Mouse (Mus musculus) right cerebral cortex, postnatal 25 days (tissue): Measurements from ENCODE around the gene Nup85.
A peak's percentile ranks its signal among the peaks of the same experiment; 100 is the strongest.

ENCODE experiments used
- DNase-seq: peaks from one replicate; pipeline ENCODE4 v3.0.0; 2022

Nup85 gene

DNA sequence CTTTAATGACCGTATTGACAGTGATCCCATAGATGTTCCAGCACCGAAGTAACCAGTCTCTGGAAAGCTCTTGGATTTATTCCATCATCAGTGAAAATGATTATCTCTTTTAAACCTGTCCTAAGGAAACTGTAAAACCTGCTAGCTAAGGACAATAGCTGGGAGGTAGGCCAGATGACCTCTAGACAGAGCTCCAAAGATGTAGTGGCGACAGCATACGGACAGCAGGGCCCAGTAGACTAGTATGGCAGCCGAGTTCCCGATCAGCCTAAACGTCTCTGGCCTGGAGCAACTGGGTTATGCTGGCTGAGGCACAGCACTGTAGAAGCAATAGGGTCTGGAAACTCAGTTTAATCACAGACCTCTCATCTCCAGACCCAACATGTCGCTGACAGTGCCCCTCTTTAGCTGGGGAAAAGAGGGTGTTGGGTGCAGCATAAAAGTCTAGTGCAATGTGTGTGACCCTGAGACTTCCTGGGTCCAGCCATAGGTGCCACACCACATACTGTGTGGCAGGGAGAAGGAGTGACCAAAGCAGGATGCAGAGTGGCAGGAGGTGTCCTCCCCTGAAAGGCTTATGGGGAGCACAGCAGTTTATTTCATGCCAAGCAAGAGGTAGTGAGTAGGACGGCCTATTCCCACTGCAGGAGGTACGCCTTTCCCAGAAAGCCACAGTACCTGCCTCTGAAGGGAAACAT lies 20.3 kb downstream of the Nup85 start:
- DNase-seq, result no peak

DNA sequence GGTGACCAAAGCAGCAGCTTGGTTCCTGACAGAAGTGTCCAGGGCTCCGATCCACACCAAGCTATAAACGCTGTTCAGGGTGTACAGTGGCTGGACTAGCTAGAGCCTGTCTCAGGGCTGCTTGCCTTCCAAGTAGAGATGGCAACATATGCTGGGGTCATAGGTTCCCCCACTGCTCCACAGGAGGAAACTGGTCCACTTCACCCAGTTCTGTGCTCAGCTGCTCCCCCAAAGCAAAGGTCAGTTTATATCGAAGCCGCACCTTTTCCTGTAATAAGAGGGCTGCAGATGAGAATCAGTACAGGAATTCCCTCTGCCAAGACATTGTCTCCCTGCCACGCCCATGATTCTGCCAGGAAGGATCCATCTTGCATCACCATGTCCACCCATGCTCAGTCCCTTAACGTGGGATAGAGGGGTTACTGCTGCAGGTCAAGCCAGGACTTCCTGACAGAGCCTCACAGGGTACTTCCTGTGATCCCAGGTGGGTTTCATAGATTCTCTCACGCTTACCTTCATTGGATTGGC lies 21.4 kb downstream of the Nup85 start:
- no peak for DNase-seq

DNA sequence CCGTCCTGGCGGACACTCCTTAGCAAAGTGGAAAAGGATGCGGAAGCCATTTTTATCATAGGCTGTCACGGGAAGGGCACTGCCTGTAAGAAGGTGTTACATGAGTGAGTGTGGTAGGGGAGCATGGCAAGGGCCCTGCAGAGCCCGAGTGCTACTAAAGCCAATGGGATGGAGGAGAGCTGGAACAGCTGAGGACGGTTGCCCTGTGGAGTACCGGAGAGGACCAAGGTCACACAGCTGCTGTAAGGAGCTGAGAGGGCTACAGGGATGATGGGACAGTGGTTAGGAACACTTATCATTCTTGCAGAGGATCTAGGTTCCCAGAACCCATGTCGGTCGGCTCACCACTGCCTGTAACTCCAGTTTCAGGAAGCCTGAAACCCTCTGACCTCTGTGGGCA lies 22.2 kb downstream of the Nup85 start:
- DNase-seq, result no peak

DNA sequence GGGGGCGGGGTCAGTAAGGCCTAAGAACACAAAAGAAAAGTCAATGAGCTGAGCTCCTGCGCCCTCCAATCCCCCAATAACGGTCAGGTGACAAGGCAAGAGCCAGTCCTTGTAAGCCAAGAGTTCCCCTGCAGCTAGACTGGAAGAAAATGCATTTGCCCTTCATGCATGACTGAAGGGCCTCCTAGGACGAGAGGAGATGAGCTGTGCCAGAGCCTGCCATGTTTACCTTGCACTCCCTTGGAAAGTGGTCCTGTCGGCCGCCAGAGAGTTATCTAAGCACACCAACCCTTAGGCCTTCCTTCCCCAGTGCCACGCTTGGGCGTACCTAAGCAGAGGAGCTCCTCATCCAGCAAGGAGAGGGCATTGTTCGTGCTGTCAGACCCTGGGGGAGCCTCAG lies 23.8 kb downstream of the Nup85 start:
- no peak for DNase-seq

- DNase-seq, result no peak
Observed at GRCm38 (mm10) chr11:115590526-115591075, 26.4 kb downstream of the Nup85 start.

DNA sequence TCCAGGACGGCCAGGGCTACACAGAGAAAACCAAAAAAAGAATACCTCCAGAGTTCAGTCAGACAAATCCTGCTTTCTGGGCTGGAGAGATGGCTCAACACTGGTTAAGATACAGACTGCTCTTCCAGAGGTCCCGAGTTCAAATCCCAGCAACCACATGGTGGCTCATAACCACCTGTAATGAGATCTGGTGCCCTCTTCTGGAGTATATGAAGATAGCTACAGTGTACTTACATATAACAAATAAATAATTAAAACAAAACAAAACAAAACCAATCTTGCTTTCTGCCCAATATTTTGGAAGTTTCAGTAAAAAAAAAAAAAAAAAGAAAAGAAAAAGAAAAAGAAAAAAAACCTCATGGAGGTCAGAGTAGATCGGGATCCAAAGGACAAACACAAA lies 31.0 kb downstream of the Nup85 start:
- DNase-seq, result no peak

DNA sequence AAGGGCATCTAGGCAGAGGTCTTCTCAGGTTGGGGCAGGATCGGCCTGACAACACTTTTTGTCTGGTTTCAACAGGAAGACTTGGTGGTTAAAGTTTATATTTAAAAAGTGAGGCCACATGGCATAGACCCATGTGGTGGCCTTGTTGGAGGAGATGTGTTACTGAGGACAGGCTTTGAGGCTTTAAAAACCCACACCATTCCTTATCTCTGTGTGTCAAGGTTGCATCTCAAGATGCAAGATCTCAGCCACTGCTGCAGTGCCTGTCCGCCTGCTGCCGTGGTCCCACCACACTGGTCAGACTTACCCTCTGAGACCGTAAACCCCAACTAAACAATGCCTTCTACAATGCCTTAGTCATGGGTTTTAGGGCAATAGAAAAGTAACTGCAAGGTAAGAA lies 34.1 kb downstream of the Nup85 start:
- DNase-seq, result no peak

DNA sequence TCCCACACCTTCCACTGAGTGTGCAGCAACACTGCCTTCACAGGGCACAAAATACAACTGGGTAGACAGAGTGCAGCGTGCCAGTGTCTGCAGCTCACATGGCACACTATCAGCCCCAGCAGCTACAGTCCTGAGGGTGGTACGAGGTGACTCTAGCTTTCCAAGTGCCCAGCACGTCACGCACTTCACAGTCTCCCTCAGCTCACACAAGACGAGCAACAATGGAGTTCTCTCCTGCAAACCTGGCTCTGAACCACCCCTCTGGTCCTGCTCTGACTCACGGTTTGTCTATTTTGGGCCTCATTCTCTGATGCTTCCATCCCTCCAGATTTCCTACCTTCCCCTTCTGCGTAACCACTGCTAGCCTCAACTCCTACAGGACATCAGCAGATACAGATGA lies 35.5 kb downstream of the Nup85 start:
- peak; percentile 36 for DNase-seq

DNA sequence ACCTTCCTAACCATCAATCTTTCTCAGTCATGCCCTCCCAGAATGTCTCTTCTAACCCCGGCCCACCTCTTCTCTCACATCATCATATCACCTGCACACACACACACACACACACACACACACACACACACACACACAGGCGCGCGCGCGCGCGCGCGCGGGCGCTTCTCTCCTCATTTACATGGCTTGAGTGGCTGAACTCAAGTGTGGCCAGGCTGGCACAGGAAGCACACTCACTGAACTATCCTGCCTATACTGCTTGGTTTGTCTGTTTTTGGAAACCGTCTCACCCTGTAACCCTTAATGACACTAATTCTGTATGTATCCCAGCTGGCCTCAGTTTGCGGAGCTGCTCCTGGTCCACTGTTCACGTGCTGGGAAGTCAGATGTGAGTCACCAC lies 36.5 kb downstream of the Nup85 start:
- no peak for DNase-seq

DNA sequence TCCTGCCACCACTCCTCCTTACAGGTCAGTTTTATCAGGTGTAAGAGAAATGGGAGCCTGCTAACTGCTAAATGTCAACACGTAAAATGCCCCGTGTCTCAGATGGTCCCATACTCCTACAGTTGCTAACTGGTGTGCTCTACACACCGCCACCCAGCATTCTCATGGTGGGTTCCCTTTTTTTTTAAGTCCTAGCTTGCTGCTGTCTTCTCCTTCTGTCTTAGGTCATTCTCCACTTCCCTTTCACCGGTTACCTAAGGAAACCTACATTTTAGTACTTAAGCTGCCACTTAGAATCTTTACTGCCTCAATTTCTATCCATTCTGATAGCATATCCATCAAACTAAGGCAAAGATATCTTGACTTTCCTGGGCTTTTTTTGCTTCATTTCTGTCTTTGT lies 36.9 kb downstream of the Nup85 start:
- DNase-seq, result no peak

GRCm38 (mm10) chr11:115603128-115603475 lies 38.9 kb downstream of the Nup85 start:
- no peak for DNase-seq

DNA sequence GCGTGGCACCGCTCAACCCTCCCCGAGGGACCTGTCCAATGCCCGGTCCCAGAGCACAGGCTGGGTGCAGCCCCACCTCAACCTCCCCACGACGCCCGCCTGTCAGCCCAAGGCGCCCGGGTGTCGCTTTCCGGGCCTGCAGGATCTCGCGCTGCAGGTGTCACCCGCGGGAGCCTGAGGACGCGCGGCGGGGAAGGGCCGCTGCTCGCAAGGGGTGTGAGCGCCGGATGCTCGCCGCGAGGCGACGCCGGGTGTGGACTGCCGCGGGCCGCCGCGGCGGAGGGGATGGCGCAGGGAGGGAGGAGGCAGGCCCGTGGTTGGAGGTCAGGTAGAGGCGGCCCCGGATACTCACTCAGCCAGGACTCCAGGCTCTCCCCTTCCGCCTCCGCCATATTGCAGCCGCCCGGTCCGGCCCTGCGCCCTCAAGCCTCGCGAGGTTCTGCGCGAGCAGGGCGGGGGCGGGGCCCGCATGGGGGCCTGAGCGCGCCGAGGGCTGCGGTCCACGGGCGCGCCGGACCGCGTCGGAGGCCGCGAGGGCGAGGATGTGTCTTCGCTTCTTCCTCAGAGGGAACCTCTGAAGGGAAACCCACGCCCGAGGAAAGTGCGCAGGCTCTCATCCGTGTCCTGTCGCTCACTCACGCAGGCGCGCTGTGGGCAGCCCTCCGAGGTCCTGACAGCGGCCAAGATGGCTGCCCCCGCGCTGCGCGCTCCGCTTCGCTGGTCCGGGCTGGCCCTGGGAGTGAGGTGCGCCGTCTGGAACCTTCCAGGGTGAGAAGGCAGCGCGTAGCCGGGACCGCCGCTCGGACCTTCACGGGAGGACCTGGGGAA lies 39.5 kb downstream of the Nup85 start, which contains the start of the genes Mrps7 and Gga3:
Gene Mrps7, plus strand, starts transcription at position 450 of the 828 bp plus-strand sequence.
Gene Gga3, minus strand, starts transcription at position 576 of the 828 bp plus-strand sequence.
- DNase-seq, result peak; percentile 92

- no peak for DNase-seq
Observed at GRCm38 (mm10) chr11:115604304-115604696, 40.1 kb downstream of the Nup85 start.

DNA sequence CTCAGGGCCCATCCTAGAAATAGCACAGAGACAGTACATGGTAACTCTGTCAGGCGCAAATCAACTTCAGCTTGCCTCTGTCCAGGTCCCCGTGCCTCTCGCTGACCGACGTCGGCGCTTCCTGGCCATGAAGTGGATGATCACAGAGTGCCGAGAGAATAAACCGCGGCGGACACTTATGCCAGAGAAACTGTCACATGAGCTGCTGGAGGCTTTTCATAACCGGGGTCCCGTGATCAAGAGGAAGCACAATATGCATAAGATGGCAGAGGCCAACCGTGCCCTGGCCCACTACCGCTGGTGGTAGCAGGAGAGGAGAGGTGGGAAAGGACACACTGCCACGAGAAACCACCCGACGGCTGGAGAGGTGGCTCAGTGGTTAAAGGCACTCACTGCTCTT lies 42.5 kb downstream of the Nup85 start:
- DNase-seq, result no peak

- DNase-seq, result peak; percentile 23
Observed at GRCm38 (mm10) chr11:115608421-115609399, 44.5 kb downstream of the Nup85 start.

DNA sequence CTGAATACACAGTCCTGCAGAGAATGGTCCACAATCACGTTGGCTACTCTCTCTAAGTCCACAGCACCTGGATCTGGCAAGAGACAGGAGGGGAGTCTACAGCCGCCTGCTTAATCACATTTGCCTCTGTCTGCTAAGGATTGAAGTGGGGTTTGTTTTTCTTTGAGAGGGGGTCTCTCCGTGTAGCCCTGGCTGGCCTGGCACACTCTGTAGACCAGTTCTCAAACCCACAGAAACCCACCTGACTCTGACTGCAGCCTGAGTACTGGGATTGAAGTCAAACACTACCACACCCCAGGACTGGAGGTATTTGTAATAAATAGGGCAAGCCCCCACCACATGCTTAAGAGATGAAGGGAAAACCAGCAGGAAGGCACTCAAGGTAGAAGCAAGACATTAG lies 45.3 kb downstream of the Nup85 start:
- DNase-seq, result no peak

DNA sequence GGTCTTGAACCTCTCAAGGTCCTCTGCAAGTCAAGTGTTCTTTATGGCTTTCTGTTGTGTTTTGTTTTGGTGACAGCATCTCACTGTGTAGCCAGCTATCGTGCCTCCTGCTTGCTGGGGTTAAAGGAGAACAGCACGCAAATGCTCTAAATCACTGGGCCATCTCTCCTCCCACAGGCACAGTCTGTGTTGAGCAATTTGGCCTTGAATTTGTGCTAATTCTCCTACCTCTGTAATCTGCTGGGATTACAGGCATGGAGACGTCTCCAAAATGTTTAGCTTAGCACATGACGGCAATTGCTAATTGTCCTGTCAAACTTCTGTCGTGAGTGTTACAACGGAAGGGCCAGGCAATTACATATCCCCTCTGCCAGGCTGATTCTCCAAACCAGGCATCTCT lies 46.9 kb downstream of the Nup85 start:
- no peak for DNase-seq

- DNase-seq, result peak; percentile 40
Observed at GRCm38 (mm10) chr11:115612059-115612409, 47.8 kb downstream of the Nup85 start.

- peak; percentile 66 for DNase-seq
Observed at GRCm38 (mm10) chr11:115612410-115613137, 48.3 kb downstream of the Nup85 start, which contains the start of gene Mif4gd. TSS of gene Mif4gd (minus strand) at chr11:115612969.

- DNase-seq, result no peak
Observed at GRCm38 (mm10) chr11:115613138-115613945, 49.1 kb downstream of the Nup85 start.
